Mouse (Mus musculus): Measurements from ENCODE around the gene Pi4ka. TPM values are rescaled to one million over a fixed set of nuclear protein-coding genes. Genes with fewer than 3 reads are reported as not detected.
A peak's percentile ranks its signal among the peaks of the same experiment; 100 is the strongest.
"Not testable (repeated sequence)": the region's sequence is repeated elsewhere in the genome, so short reads cannot be mapped to it uniquely, and the experiment has no call there.

The Pi4ka gene
- polyA plus RNA-seq, 1 experiment from 2014 or later = 25.9 TPM

GRCm38 (mm10) chr16:17237634-17238033 is 168.5 kb downstream of the Pi4ka start:
- Histone ChIP-seq H3K9ac (no peak overlapping the region), H3K4me2 (replicated peaks) (no peak overlapping the region), H3K27me3 (replicated peaks) (no peaks in the 10 kb centered on the region), H3K4me3 (replicated peaks) (no peak overlapping the region), H3K9me3 (no peaks in the 10 kb centered on the region), H3K4me1 (replicated peaks) (peaks cover 57% of the 10 kb centered on the region), H3K27ac (no peak overlapping the region), H3K36me3 (no peaks in the 10 kb centered on the region)
- ATAC-seq = no peak
- WGBS = 61% methylated on average over 3 of the region's 3 CpGs

- H3K9ac ChIP-seq = peak overlapping the region; percentile 92
- H3K4me2 ChIP-seq (replicated peaks) = peak overlapping the region; percentile 95
- ATAC-seq = no peak
- H3K4me1 ChIP-seq (replicated peaks) = peaks cover 52% of the 10 kb centered on the region
- no peaks in the 10 kb centered on the region for H3K36me3 ChIP-seq
- no peaks in the 10 kb centered on the region for H3K27me3 ChIP-seq (replicated peaks)
- 18% methylated on average over 9 of the region's 9 CpGs for WGBS
- peak overlapping the region; percentile 95 for H3K4me3 ChIP-seq (replicated peaks)
- H3K9me3 ChIP-seq = no peaks in the 10 kb centered on the region
- H3K27ac ChIP-seq = peak overlapping the region; percentile 94
Observed at GRCm38 (mm10) chr16:17234916-17235665, 171.0 kb downstream of the Pi4ka start.

- peak overlapping the region; percentile 92 for H3K9ac ChIP-seq
- no peaks in the 10 kb centered on the region for H3K36me3 ChIP-seq
- H3K4me2 ChIP-seq (replicated peaks) = peak overlapping the region; percentile 95
- peaks cover 47% of the 10 kb centered on the region for H3K4me1 ChIP-seq (replicated peaks)
- ATAC-seq = 0 out of 2 replicates have a peak, but pooled peaks have one; percentile 18
- 2% methylated on average over 12 of the region's 12 CpGs for WGBS
- H3K4me3 ChIP-seq (replicated peaks) = peak overlapping the region; percentile 95
- no peaks in the 10 kb centered on the region for H3K27me3 ChIP-seq (replicated peaks)
- no peaks in the 10 kb centered on the region for H3K9me3 ChIP-seq
- H3K27ac ChIP-seq = peak overlapping the region; percentile 94
Observed at GRCm38 (mm10) chr16:17234499-17234895, 171.6 kb downstream of the Pi4ka start.

- H3K4me1 ChIP-seq (replicated peaks) = peaks cover 41% of the 10 kb centered on the region
- H3K27me3 ChIP-seq (replicated peaks) = no peaks in the 10 kb centered on the region
- peak overlapping the region; percentile 95 for H3K4me3 ChIP-seq (replicated peaks)
- H3K9me3 ChIP-seq = no peaks in the 10 kb centered on the region
- peak overlapping the region; percentile 95 for H3K4me2 ChIP-seq (replicated peaks)
- H3K27ac ChIP-seq = peak overlapping the region; percentile 94
- peak; percentile 42 for ATAC-seq
- H3K36me3 ChIP-seq = no peaks in the 10 kb centered on the region
- WGBS = under 1% methylated on average over 62 of the region's 62 CpGs
- peak overlapping the region; percentile 92 for H3K9ac ChIP-seq
Observed at GRCm38 (mm10) chr16:17233702-17234498, 172.2 kb downstream of the Pi4ka start.

GRCm38 (mm10) chr16:17232794-17233701 is 173.1 kb downstream of the Pi4ka start, which contains the start of gene Hic2:
Hic2 (plus strand) TSS chr16:17233572.
- peak within 1 kb of the TSS; percentile 95 for H3K4me3 ChIP-seq (replicated peaks)
- H3K9ac ChIP-seq = peak within 1 kb of the TSS; percentile 92
- peak within 1 kb of the TSS; percentile 94 for H3K27ac ChIP-seq
- H3K27me3 ChIP-seq (replicated peaks) = no peaks in the 10 kb centered on the region
- ATAC-seq = peak; percentile 98
- peak within 1 kb of the TSS; percentile 95 for H3K4me2 ChIP-seq (replicated peaks)
- 1% methylated on average over 59 of the region's 59 CpGs for WGBS
- H3K36me3 ChIP-seq = no peaks in the 10 kb centered on the region
- H3K4me1 ChIP-seq (replicated peaks) = peaks cover 35% of the 10 kb centered on the region
- no peaks in the 10 kb centered on the region for H3K9me3 ChIP-seq

- H3K4me3 ChIP-seq (replicated peaks); H3K9me3 ChIP-seq; H3K36me3 ChIP-seq; H3K4me2 ChIP-seq (replicated peaks); H3K27me3 ChIP-seq (replicated peaks); H3K9ac ChIP-seq; H3K27ac ChIP-seq; ATAC-seq: not testable (repeated sequence)
- peaks cover 28% of the 10 kb centered on the region for H3K4me1 ChIP-seq (replicated peaks)
- 85% methylated on average over 2 of the region's 2 CpGs for WGBS
Observed at GRCm38 (mm10) chr16:17231523-17231922, 174.6 kb downstream of the Pi4ka start.

Other genes starting within 250 kb of the Pi4ka start
- gene Ube2l3, start 203.7 kb downstream of the Pi4ka start, polyA plus RNA-seq (2015; fragmentation: Nextera tagmentation; extraction: Ambion mirVana) = 352 and 386 TPM in 2 replicates
- gene Rimbp3, start 197.7 kb downstream of the Pi4ka start, polyA plus RNA-seq (2015; fragmentation: Nextera tagmentation; extraction: Ambion mirVana) = 0.57 and 0.67 TPM in 2 replicates
- 5.8 and 6.0 TPM in 2 replicates for gene Hic2, start 172.7 kb downstream of the Pi4ka start, polyA plus RNA-seq (2015; fragmentation: Nextera tagmentation; extraction: Ambion mirVana)
- gene Tmem191c, start 130.2 kb downstream of the Pi4ka start, polyA plus RNA-seq (2015; fragmentation: Nextera tagmentation; extraction: Ambion mirVana) = 12.7 and 17.6 TPM in 2 replicates
- gene Serpind1, start 74.9 kb downstream of the Pi4ka start, polyA plus RNA-seq (2015; fragmentation: Nextera tagmentation; extraction: Ambion mirVana) = 3.1 and 4.2 TPM in 2 replicates
- gene Snap29, start 328 bp downstream of the Pi4ka start, polyA plus RNA-seq (2015; fragmentation: Nextera tagmentation; extraction: Ambion mirVana) = 13.5 and 14.4 TPM in 2 replicates
- gene Crkl, start 45.7 kb upstream of the Pi4ka start, polyA plus RNA-seq (2015; fragmentation: Nextera tagmentation; extraction: Ambion mirVana) = 53.3 and 57.8 TPM in 2 replicates
- 5.4 and 6.1 TPM in 2 replicates for gene Aifm3, start 83.3 kb upstream of the Pi4ka start, polyA plus RNA-seq (2015; fragmentation: Nextera tagmentation; extraction: Ambion mirVana)
- 72.7 and 82.6 TPM in 2 replicates for gene Lztr1, start 102.4 kb upstream of the Pi4ka start, polyA plus RNA-seq (2015; fragmentation: Nextera tagmentation; extraction: Ambion mirVana)
- 52.7 and 54.0 TPM in 2 replicates for gene Thap7, start 124.8 kb upstream of the Pi4ka start, polyA plus RNA-seq (2015; fragmentation: Nextera tagmentation; extraction: Ambion mirVana)
- 0.27 and 0.29 TPM in 2 replicates for gene Lrrc74b, start 154.9 kb upstream of the Pi4ka start, polyA plus RNA-seq (2015; fragmentation: Nextera tagmentation; extraction: Ambion mirVana)
- gene P2rx6, start 155.6 kb upstream of the Pi4ka start, polyA plus RNA-seq (2015; fragmentation: Nextera tagmentation; extraction: Ambion mirVana) = 0.60 and 0.80 TPM in 2 replicates
- 25.0 and 29.4 TPM in 2 replicates for gene Slc7a4, start 176.9 kb upstream of the Pi4ka start, polyA plus RNA-seq (2015; fragmentation: Nextera tagmentation; extraction: Ambion mirVana)
- gene Smpd4, start 213.0 kb upstream of the Pi4ka start, polyA plus RNA-seq (2015; fragmentation: Nextera tagmentation; extraction: Ambion mirVana) = 26.8 and 27.5 TPM in 2 replicates
- gene Ccdc74a, start 240.2 kb upstream of the Pi4ka start, polyA plus RNA-seq (2015; fragmentation: Nextera tagmentation; extraction: Ambion mirVana) = 4.0 and 6.7 TPM in 2 replicates

Data from intestine, embryonic 15.5 days (tissue).